Mouse (Mus musculus) layer of hippocampus, postnatal 14 days (tissue): Measurements from ENCODE around the gene Uqcrc1. TPM values are rescaled to one million over a fixed set of nuclear protein-coding genes. Genes with fewer than 3 reads are reported as not detected.

Source experiments
- DNase-seq, 2 experiments: peaks; one replicate each; pipeline ENCODE4 v3.0.0; 2021 to 2022; ENCODE audit warnings: low spot score in 2 of 2, mixed read lengths in 1 of 2
- microRNA-seq, 2 experiments: library from miRNA; unstranded; fragments of <30 nt; microRNA quantifications; one replicate each; pipeline ENCODE4 v1.2.0; 2021
- total RNA-seq, 2 experiments: library from RNA; stranded (reverse); gene quantifications; 2 replicates each; pipeline ENCODE4 v1.2.3; 2021

Uqcrc1 gene
- total RNA-seq, 2 experiments from 2014 or later, result 388 to 394 TPM

GRCm38 (mm10) chr9:108982498-108982897 lies 46.1 kb downstream of the Uqcrc1 start:
- DNase-seq, result no peak

- no peak for DNase-seq
Observed at GRCm38 (mm10) chr9:108983209-108983608, 46.8 kb downstream of the Uqcrc1 start.

GRCm38 (mm10) chr9:108985710-108986109 lies 49.3 kb downstream of the Uqcrc1 start, which contains the start of gene Ucn2:
TSS of gene Ucn2 (plus strand) at chr9:108986010.
- no peak for DNase-seq

- DNase-seq, result no peak
Observed at GRCm38 (mm10) chr9:108987704-108988350, 51.4 kb downstream of the Uqcrc1 start.

GRCm38 (mm10) chr9:108989802-108990461 lies 53.5 kb downstream of the Uqcrc1 start:
- DNase-seq, result peak in 1 of 2 experiments; percentile 18

GRCm38 (mm10) chr9:108990462-108990820 lies 54.0 kb downstream of the Uqcrc1 start:
- DNase-seq, result peak in 1 of 2 experiments; percentile 59

- peak; percentile 87 to 97 for DNase-seq
Observed at GRCm38 (mm10) chr9:108991428-108992084, 55.1 kb downstream of the Uqcrc1 start, which contains the start of gene Pfkfb4. TSS of gene Pfkfb4 (plus strand) at chr9:108991778.

- peak in 1 of 2 experiments; percentile 19 for DNase-seq
Observed at GRCm38 (mm10) chr9:108992085-108992469, 55.6 kb downstream of the Uqcrc1 start.

- DNase-seq, result no peak
Observed at GRCm38 (mm10) chr9:108992620-108993361, 56.4 kb downstream of the Uqcrc1 start.

GRCm38 (mm10) chr9:108996411-108996810 lies 60.0 kb downstream of the Uqcrc1 start:
- DNase-seq, result no peak

GRCm38 (mm10) chr9:108998287-108999166 lies 62.1 kb downstream of the Uqcrc1 start:
- no peak for DNase-seq

GRCm38 (mm10) chr9:108999167-108999526 lies 62.7 kb downstream of the Uqcrc1 start:
- DNase-seq, result no peak

Small RNA genes lying within 50 kb of the gene (microRNA-seq; reads per million reads assigned to microRNA genes)
- 0 reads per million in 2 experiments for gene Mir711

Other genes with a start within 250 kb of the Uqcrc1 start
- gene Prkar2a, start 247.3 kb upstream of the Uqcrc1 start, total RNA-seq, result 10 to 100 TPM; 43.5 to 49.4 TPM
- gene Ip6k2, start 152.8 kb upstream of the Uqcrc1 start, total RNA-seq, result 100 to 1,000 TPM; 201 to 212 TPM
- 10 to 100 TPM; 47.2 to 52.3 TPM for gene Nckipsd, start 128.3 kb upstream of the Uqcrc1 start, total RNA-seq
- 10 to 100 TPM; 54.2 to 57.1 TPM for gene Celsr3, start 110.3 kb upstream of the Uqcrc1 start, total RNA-seq
- 10 to 100 TPM; 31.5 to 33.6 TPM for gene Slc26a6, start 83.3 kb upstream of the Uqcrc1 start, total RNA-seq
- gene Tmem89, start 22.0 kb upstream of the Uqcrc1 start, total RNA-seq, result under 1 TPM; 0.37 to 0.43 TPM
- gene Col7a1, start 17.0 kb downstream of the Uqcrc1 start, total RNA-seq, result 1 to 10 TPM; 5.0 TPM
- not detected for gene Ucn2, start 49.4 kb downstream of the Uqcrc1 start, total RNA-seq
- 10 to 100 TPM; 13.7 to 17.8 TPM for gene Pfkfb4, start 55.1 kb downstream of the Uqcrc1 start, total RNA-seq
- gene Shisa5, start 101.9 kb downstream of the Uqcrc1 start, total RNA-seq, result 10 to 100 TPM; 42.5 to 49.9 TPM
- 10 to 100 TPM in 1 of 2 experiments, 1 to 10 TPM in 1; 9.9 to 10.8 TPM for gene Trex1, start 123.1 kb downstream of the Uqcrc1 start, total RNA-seq
- gene Atrip, start 137.5 kb downstream of the Uqcrc1 start, total RNA-seq, result 10 to 100 TPM; 27.3 to 31.7 TPM
- 1 to 10 TPM; 7.4 to 9.4 TPM for gene Ccdc51, start 145.9 kb downstream of the Uqcrc1 start, total RNA-seq
- 100 to 1,000 TPM; 304 to 316 TPM for gene Tma7, start 146.0 kb downstream of the Uqcrc1 start, total RNA-seq
- 10 to 100 TPM; 90.5 to 91.9 TPM for gene Plxnb1, start 158.8 kb downstream of the Uqcrc1 start, total RNA-seq
- gene Fbxw21, start 225.4 kb downstream of the Uqcrc1 start, total RNA-seq, result not detected